Mouse (Mus musculus) bone marrow macrophage, adult 2 months (primary cell): ENCODE data around the gene Bcas2.

Experiments used
- CTCF ChIP-seq: IDR thresholded peaks from 2 replicates; pipeline ENCODE4 v1.5.1; 2012; ENCODE audit warnings: low read depth, mild to moderate bottlenecking, low read length, moderate library complexity
- POLR2A ChIP-seq: IDR thresholded peaks from 2 replicates; pipeline ENCODE4 v1.6.1; 2012; ENCODE audit warnings: mild to moderate bottlenecking, low read depth, low read length, borderline replicate concordance

DNA sequence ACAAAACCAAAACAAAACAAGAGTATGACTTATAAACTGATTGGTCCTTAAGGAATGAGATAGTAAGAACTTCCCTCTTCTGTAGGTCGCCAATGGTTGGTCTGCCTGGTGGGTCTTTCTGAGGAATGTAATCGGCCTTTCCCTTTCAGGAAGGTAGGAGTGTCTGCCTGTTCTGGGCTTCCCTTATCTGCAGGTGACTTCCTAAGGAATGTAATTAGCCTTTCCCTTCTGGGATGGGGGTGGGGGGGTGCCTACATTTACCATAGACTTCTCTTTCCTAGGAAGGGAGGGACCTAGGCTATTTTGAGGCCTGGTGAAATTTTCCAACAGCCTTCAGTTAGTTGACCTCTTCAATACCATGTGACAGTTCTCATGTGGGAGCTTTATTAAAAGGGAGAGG, 39.6 kb downstream of the Bcas2 start:
- TF ChIP-seq CTCF (no peak), POLR2A (no peak)
